Mouse (Mus musculus) bone marrow, adult 2 months (tissue): ENCODE results near the gene Blmh.

Source experiments
- CTCF ChIP-seq: fragments of 200-500 bp; IDR thresholded peaks from 2 replicates; pipeline ENCODE4 v1.5.1; 2011; ENCODE audit warnings: low read length, control low read depth; ENCODE audit not compliant: control insufficient read depth, insufficient read depth
- POLR2A ChIP-seq: fragments of 200-500 bp; IDR thresholded peaks from 2 replicates; pipeline ENCODE4 v1.6.1; 2011; ENCODE audit warnings: low read depth, mild to moderate bottlenecking, control low read depth, low read length, borderline replicate concordance; ENCODE audit not compliant: control insufficient read depth

DNA sequence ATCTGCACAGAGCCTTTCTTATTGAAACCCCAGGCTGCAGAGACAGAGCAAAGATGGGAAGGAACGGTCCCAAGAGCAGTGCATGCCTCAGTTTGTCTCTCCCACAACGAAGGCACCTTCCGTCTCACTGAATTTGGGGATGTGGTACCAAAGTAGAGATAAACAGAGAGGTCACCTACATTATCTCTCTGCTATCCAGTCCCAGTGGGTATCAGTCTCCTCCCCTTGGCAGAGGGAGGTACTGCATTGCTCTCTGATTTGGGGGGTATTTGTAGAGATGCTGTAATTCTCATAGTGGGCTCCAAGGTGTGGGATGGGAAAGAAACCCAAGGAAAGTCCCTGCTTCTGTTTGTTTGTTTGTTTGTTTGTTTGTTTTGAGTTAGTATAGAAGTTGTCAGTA is 102.0 kb downstream of the Blmh start:
- TF ChIP-seq CTCF (no peak), POLR2A (no peak)
